Mouse (Mus musculus) forebrain, embryonic 14.5 days (tissue): Measurements from ENCODE around the gene Snrpd3. TPM values are rescaled to one million over a fixed set of nuclear protein-coding genes. Genes with fewer than 3 reads are reported as not detected.
A peak's percentile ranks its signal among the peaks of the same experiment; 100 is the strongest.
"Not testable (repeated sequence)": the region's sequence is repeated elsewhere in the genome, so short reads cannot be mapped to it uniquely, and the experiment has no call there.

Experiments
- ATAC-seq: fragments of 200-750 bp; cut with Nextera tagmentation; 2 replicates; pipeline ENCODE4 v1.8.0; 2017; ENCODE audit warnings: mild to moderate bottlenecking, moderate library complexity
- DNase-seq: peaks from one replicate; pipeline ENCODE4 v3.0.0-alpha.2; 2015; ENCODE audit warnings: low spot score
- H3K27ac ChIP-seq: fragments of 300-500 bp; sonication (generic); 2 replicates; pipeline ENCODE4 v1.5.1; 2014; ENCODE audit warnings: low read depth, mild to moderate bottlenecking, control low read depth, low read length, moderate library complexity
- H3K27me3 ChIP-seq: fragments of 300-500 bp; sonication (generic); replicated peaks from 2 replicates; pipeline ENCODE4 v1.6.1; 2014; ENCODE audit warnings: low read length, control low read depth, mixed read lengths; ENCODE audit not compliant: control insufficient read depth, insufficient read depth
- H3K36me3 ChIP-seq: fragments of 300-500 bp; sonication (generic); 2 replicates; pipeline ENCODE4 v1.6.1; 2014; ENCODE audit warnings: low read length, control low read depth; ENCODE audit not compliant: control insufficient read depth, insufficient read depth
- H3K4me1 ChIP-seq: fragments of 300-500 bp; sonication (generic); 2 replicates; pipeline ENCODE4 v1.6.1; 2014; ENCODE audit warnings: antibody characterized with exemption, low read length, control low read depth; ENCODE audit not compliant: control insufficient read depth, insufficient read depth
- H3K4me2 ChIP-seq: fragments of 300-500 bp; sonication (generic); 2 replicates; pipeline ENCODE4 v1.6.1; 2014; ENCODE audit warnings: mild to moderate bottlenecking, control low read depth, low read length
- H3K4me3 ChIP-seq: fragments of 300-500 bp; sonication (generic); 2 replicates; pipeline ENCODE4 v1.5.1; 2014; ENCODE audit warnings: low read depth, low read length, control low read depth
- H3K9ac ChIP-seq: fragments of 300-500 bp; sonication (generic); 2 replicates; pipeline ENCODE4 v1.6.1; 2014; ENCODE audit warnings: mild to moderate bottlenecking, low read length, control low read depth, moderate library complexity
- H3K9me3 ChIP-seq: fragments of 300-500 bp; sonication (generic); replicated peaks from 2 replicates; pipeline ENCODE4 v1.6.1; 2016; ENCODE audit warnings: low read length, control low read depth, mixed read lengths; ENCODE audit not compliant: control insufficient read depth
- WGBS: fragments of 180-500 bp; shearing (Covaris S2); extraction: QIAGEN DNeasy Blood & Tissue Kit; methylation state at CpG from one replicate; pipeline ENCODE4 v1.1.7; 2014; 5-methylcytosine and 5-hydroxymethylcytosine counted together
- polyA plus RNA-seq: library from polyadenylated mRNA; unstranded; fragments of >200 nt; fragmentation: Nextera tagmentation; extraction: Ambion mirVana; gene quantifications from 2 replicates; pipeline ENCODE4 v1.2.1, GENCODE M21; 2014

Snrpd3 gene
- polyA plus RNA-seq, 1 experiment from 2014 or later: 144 TPM

DNA sequence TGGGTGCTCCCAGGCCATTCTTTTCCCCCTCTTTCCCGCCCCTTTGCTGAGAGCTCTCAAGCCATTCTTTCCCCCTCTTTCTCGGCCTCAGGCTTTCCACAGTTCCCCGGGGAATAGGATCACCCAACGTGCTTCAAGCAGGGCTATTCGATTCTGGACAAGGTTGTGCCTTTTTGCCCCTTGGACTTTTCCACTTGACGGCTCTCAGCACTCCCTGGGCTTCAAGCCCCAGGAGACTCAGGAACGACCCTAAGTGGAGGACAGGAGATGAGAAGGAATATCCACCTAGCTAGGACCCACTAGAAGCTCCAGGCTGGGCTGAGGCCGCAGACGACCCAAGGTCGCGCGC is 653 bp upstream of the Snrpd3 start:
- ATAC-seq (no peak), DNase-seq (no peak)
- Histone ChIP-seq H3K4me3 (peak overlapping the region; percentile 85), H3K27ac (peak overlapping the region; percentile 96), H3K9me3 (no peaks in the 10 kb centered on the region), H3K36me3 (peaks cover 27% of the 10 kb centered on the region), H3K9ac (peak overlapping the region; percentile 94), H3K4me1 (peaks cover 14% of the 10 kb centered on the region; the same call in 1 of the 2 replicates), H3K4me2 (peak overlapping the region; percentile 90), H3K27me3 (no peaks in the 10 kb centered on the region)
- under 1% methylated on average over 12 of the region's 12 CpGs for WGBS

DNA sequence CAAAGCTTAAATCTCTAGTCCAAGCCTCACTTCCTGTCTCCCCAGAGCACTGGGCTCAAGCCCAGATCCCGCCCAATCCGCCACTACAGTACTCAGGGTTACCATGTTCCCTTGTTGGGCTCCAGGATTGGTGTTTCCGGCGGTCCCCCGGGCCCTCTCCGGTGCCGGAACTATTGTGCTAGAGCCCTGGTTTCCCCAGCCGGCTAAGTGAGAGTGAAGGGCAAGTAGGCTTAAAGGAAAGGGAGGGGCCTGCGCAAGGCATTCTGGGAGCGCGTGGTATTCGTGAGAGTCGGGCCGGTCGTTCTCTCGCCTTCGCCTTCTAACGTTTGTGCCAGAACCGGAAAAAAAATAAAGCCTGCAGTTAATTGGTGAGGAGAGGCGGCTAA is 400 bp downstream of the Snrpd3 start, which contains the start of gene Gucd1:
Gucd1 (minus strand) TSS at position 215 of the 386 bp plus-strand sequence.
- peak within 1 kb of the TSS; percentile 85 for H3K4me3 ChIP-seq
- under 1% methylated on average over 20 of the region's 20 CpGs for WGBS
- H3K27me3 ChIP-seq: no peaks in the 10 kb centered on the region
- peak within 1 kb of the TSS; percentile 94 for H3K9ac ChIP-seq
- peak; percentile 94 for ATAC-seq
- H3K9me3 ChIP-seq: no peaks in the 10 kb centered on the region
- DNase-seq: peak; percentile 97
- H3K4me1 ChIP-seq: peaks cover 14% of the 10 kb centered on the region; the same call in 1 of the 2 replicates
- peaks cover 26% of the 10 kb centered on the region for H3K36me3 ChIP-seq
- H3K27ac ChIP-seq: peak within 1 kb of the TSS; percentile 96
- peak within 1 kb of the TSS; percentile 90 for H3K4me2 ChIP-seq

DNA sequence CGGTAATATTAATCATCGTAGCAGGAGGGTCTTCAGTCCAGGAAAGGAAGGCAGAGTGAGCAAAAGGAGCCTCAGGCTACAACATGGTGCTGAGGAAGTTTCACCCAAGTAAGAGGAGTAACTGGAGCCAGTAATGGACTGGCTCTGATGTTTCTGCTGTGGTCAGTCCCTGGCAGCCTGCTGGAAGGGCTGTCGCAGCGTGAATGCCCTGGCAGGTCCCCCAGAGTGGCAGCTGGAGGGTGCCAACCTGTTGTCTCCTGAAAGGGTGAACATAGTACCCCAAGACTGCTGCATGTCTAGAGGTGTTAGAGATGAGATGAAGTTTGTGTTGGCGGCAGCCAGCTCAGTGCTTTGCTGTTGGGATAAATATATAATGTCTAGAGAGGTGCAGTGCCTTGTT is 3.2 kb downstream of the Snrpd3 start:
- Histone ChIP-seq H3K4me2 (no peak overlapping the region), H3K27me3 (no peaks in the 10 kb centered on the region), H3K27ac (no peak overlapping the region), H3K4me3 (no peak overlapping the region), H3K9me3 (no peaks in the 10 kb centered on the region), H3K4me1 (peaks cover 14% of the 10 kb centered on the region; the same call in 1 of the 2 replicates), H3K36me3 (peaks cover 52% of the 10 kb centered on the region), H3K9ac (no peak overlapping the region)
- ATAC-seq (no peak), DNase-seq (no peak)
- 94% methylated on average over 5 of the region's 5 CpGs for WGBS

DNA sequence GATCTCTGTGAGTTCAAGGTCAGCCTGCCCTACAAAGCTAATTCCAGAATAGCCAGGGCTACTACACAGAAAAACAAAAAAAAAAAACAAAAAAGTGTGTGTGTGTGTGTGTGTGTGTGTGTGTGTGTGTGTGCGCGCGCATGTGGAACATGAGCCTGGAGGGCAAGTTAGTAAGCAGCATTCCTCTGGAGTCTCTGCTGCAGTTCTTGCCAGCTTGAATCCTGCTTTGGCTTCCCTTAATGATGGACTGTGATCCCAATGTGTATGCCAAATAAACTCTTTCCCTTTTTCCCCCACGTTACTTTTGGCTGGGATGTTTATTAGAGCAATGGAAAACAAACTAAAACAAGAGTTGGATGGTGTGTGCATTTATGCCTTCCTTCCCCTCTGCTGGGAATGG is 4.3 kb downstream of the Snrpd3 start:
- WGBS: 95% methylated on average over 4 of the region's 4 CpGs
- Histone ChIP-seq H3K27ac (no peak overlapping the region), H3K36me3 (peaks cover 60% of the 10 kb centered on the region), H3K4me3 (no peak overlapping the region), H3K4me1 (peaks cover 7% of the 10 kb centered on the region; the same call in 1 of the 2 replicates), H3K4me2 (no peak overlapping the region), H3K9ac (no peak overlapping the region), H3K27me3 (no peaks in the 10 kb centered on the region), H3K9me3 (no peaks in the 10 kb centered on the region)
- ATAC-seq (no peak), DNase-seq (no peak)

DNA sequence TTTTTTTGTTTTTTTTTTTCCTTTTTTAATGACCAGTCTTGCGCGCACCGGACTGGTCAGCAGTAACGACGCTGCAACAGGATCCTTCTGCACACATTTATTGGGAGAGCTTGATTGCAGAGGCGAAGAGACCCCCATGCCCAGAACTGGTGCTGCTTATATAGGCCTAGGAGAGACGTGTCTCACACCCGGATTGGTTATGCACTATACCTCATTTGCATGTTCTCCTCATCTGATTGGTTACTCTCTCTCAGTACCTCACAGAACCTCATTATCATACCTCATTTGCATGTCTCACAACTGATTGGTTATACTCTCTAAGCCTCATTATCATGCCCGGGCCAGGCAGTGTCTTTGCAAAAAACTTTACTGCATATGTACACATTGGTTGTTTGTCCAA is 8.1 kb downstream of the Snrpd3 start:
- WGBS: 92% methylated on average over 9 of the region's 9 CpGs

DNA sequence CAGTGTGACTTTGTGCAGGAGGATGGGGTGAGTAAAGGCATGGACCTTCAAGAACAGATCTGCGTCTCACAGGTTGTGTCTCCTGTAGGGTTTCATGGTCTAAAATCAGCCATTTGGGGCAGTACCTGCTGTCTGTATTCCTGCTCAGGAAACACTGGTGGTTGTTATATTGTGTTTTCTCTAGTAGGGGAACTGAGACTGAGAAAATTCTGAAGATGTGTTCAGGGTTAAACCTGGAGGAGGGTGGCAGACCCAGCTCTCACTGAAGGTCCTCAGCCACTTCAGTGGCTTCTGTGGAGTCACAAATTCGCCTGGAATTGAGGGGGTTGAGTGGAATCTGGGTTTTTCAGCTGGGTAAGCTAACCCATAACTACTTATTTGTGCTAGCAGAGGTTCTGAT is 13.0 kb downstream of the Snrpd3 start:
- H3K9ac ChIP-seq: no peak overlapping the region
- no peaks in the 10 kb centered on the region for H3K27me3 ChIP-seq
- no peak for DNase-seq
- ATAC-seq: no peak
- H3K36me3 ChIP-seq: peaks cover 58% of the 10 kb centered on the region
- 90% methylated on average over 2 of the region's 2 CpGs for WGBS
- no peak overlapping the region for H3K27ac ChIP-seq
- no peak overlapping the region for H3K4me3 ChIP-seq
- H3K4me2 ChIP-seq: no peak overlapping the region
- H3K4me1 ChIP-seq: no peaks in the 10 kb centered on the region
- no peaks in the 10 kb centered on the region for H3K9me3 ChIP-seq

More for the DNA sequence above, 8.1 kb downstream of the Snrpd3 start:
- not testable (repeated sequence) for H3K4me2 ChIP-seq, H3K4me3 ChIP-seq, H3K27ac ChIP-seq, H3K27me3 ChIP-seq, H3K9ac ChIP-seq, H3K9me3 ChIP-seq, ATAC-seq, DNase-seq, H3K4me1 ChIP-seq
- H3K36me3 ChIP-seq: peaks cover 61% of the 10 kb centered on the region

DNA sequence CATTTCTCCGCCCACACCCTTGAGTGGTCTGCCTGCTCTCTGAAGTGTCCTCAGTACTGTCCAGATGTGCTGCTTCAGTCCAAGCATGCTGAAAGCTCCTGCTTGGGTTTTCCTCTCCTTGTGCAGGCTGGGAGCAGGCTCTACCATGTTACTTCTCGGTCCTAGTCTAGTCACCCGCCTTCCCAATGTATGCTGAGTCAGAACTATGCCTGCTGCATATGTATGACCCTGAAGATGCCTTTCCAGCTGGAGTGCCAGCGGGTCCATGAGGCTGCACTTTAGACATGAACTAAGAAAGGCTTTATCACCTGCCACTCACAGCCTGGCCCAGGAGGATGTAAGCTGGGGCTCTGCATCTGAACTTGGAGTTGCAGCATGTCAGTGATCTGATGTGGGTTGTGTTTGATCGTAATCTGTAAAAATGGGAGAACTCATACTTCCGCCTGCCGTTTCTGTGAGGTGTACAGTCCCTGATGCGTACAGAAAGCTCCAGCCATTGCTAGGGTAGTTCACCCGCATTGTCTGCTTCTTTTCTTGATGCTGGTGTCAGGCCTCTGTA is 14.3 kb downstream of the Snrpd3 start:
- H3K27ac ChIP-seq: no peak overlapping the region
- no peaks in the 10 kb centered on the region for H3K9me3 ChIP-seq
- H3K4me3 ChIP-seq: no peak overlapping the region
- H3K27me3 ChIP-seq: no peaks in the 10 kb centered on the region
- H3K4me1 ChIP-seq: no peaks in the 10 kb centered on the region
- no peak overlapping the region for H3K9ac ChIP-seq
- H3K36me3 ChIP-seq: peaks cover 59% of the 10 kb centered on the region
- 85% methylated on average over 9 of the region's 9 CpGs for WGBS
- H3K4me2 ChIP-seq: no peak overlapping the region
- ATAC-seq (no peak), DNase-seq (no peak)

DNA sequence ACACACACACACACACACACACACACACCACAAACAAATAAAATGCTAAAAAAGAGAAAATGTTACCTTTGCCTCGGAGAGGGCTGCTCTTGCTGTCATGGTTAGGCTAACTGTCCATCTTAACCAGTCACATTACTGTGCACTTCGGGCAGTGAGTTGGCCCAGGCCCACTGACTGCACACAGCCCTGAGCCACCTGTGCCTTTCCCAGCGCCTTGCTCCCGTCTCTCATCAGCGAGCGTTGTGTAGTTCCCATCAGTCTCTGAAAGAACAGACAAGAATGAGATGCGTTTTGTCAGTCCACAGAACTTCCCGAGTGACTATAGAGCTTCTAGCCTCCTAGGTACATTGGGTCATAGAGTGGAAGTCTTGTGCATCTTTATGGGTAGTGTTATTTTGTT is 16.9 kb downstream of the Snrpd3 start:
- Histone ChIP-seq H3K27me3 (no peaks in the 10 kb centered on the region), H3K27ac (no peak overlapping the region), H3K9me3 (no peaks in the 10 kb centered on the region), H3K4me1 (no peaks in the 10 kb centered on the region), H3K36me3 (peaks cover 56% of the 10 kb centered on the region), H3K4me3 (no peak overlapping the region), H3K4me2 (no peak overlapping the region), H3K9ac (no peak overlapping the region)
- WGBS: 87% methylated on average over 8 of the region's 8 CpGs
- ATAC-seq: no peak
- no peak for DNase-seq

DNA sequence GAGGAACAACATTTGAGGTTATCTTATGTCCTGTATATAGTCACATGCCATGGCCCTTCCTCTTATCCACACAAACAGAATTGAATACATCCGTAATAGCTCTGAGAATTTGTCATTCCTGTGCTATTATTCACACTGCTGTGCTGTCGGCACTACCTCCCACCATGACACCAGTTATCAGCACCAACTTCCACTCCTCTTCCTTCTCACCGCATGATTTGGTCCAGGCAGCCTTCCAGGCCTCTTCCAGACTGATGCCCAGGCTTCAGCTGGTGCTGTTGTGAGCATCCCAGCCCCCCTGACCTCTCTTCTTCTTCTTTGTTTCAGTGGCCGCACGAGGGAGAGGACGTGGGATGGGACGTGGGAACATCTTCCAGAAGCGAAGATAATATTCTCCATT is 17.6 kb downstream of the Snrpd3 start:
- H3K4me2 ChIP-seq: no peak overlapping the region
- no peak overlapping the region for H3K27ac ChIP-seq
- DNase-seq (no peak), ATAC-seq (no peak)
- H3K9ac ChIP-seq: no peak overlapping the region
- H3K4me1 ChIP-seq: no peaks in the 10 kb centered on the region
- no peaks in the 10 kb centered on the region for H3K27me3 ChIP-seq
- H3K36me3 ChIP-seq: peaks cover 53% of the 10 kb centered on the region
- no peaks in the 10 kb centered on the region for H3K9me3 ChIP-seq
- whole genome bisulfite sequencing: 91% methylated on average over 8 of the region's 8 CpGs
- H3K4me3 ChIP-seq: no peak overlapping the region
